Mouse (Mus musculus) MEL (cell line): Measurements from ENCODE around the gene Rab11fip5. TPM values are rescaled to one million over a fixed set of nuclear protein-coding genes. Genes with fewer than 3 reads are reported as not detected.

Experiments
- DNase-seq: peaks from one replicate; pipeline ENCODE4 v3.0.0; 2011; ENCODE audit warnings: low read depth, low spot score
- H3K27ac ChIP-seq: 2 replicates; pipeline ENCODE4 v1.5.1; 2012; ENCODE audit warnings: low read depth, mild to moderate bottlenecking, control low read depth, low read length, moderate library complexity; ENCODE audit not compliant: control insufficient read depth
- H3K27me3 ChIP-seq, 2 experiments: fragments of 150-350 bp in 1 of 2; sonication (generic) in 1 of 2; 2 replicates each; pipeline ENCODE4 v1.6.1; 2012; ENCODE audit warnings: low read length in 2 of 2, mild to moderate bottlenecking in 2 of 2, improper control_type of control experiment in 1 of 2, moderate library complexity in 1 of 2; ENCODE audit not compliant: insufficient read depth in 2 of 2, control insufficient read depth in 1 of 2
- H3K36me3 ChIP-seq, 2 experiments: 2 replicates each; pipeline ENCODE4 v1.6.1; 2012 to 2014; ENCODE audit warnings: low read length in 2 of 2, improper control_type of control experiment in 1 of 2, inconsistent platforms in 1 of 2, mild to moderate bottlenecking in 1 of 2; ENCODE audit not compliant: insufficient read depth in 2 of 2, control insufficient read depth in 1 of 2
- H3K4me1 ChIP-seq, 2 experiments: fragments of 150-350 bp in 1 of 2; sonication (generic) in 1 of 2; 2 replicates each; pipeline ENCODE4 v1.6.1; 2012; ENCODE audit warnings: low read length in 2 of 2, improper control_type of control experiment in 1 of 2, mild to moderate bottlenecking in 1 of 2; ENCODE audit not compliant: insufficient read depth in 2 of 2, control insufficient read depth in 1 of 2
- H3K4me3 ChIP-seq, 2 experiments: fragments of 150-350 bp in 1 of 2; sonication (generic) in 1 of 2; 2 replicates each; pipeline ENCODE4 v1.5.1; 2012; ENCODE audit warnings: low read depth in 2 of 2, low read length in 2 of 2, mild to moderate bottlenecking in 2 of 2, moderate library complexity in 2 of 2, control low read depth in 1 of 2, improper control_type of control experiment in 1 of 2; ENCODE audit not compliant: control insufficient read depth in 1 of 2, insufficient read depth in 1 of 2
- H3K79me2 ChIP-seq: 2 replicates; pipeline ENCODE4 v1.6.1; 2012; ENCODE audit warnings: mild to moderate bottlenecking, low read length, moderate library complexity; ENCODE audit not compliant: control insufficient read depth, poor library complexity, insufficient read depth
- H3K9ac ChIP-seq: 2 replicates; pipeline ENCODE4 v1.6.1; 2012; ENCODE audit warnings: low read depth, mild to moderate bottlenecking, control low read depth, low read length, moderate library complexity; ENCODE audit not compliant: control insufficient read depth, poor library complexity, severe bottlenecking
- H3K9me3 ChIP-seq: fragments of 150-350 bp; sonication (generic); replicated peaks from 2 replicates; pipeline ENCODE4 v1.6.1; 2012; ENCODE audit warnings: mild to moderate bottlenecking, low read length, improper control_type of control experiment, moderate library complexity; ENCODE audit not compliant: insufficient read depth
- CTCF ChIP-seq, 3 experiments: IDR thresholded peaks in 2 of 3; conservative IDR thresholded peaks in 1 of 3; 2 replicates each; pipeline ENCODE4 v1.5.1; 2011 to 2012; ENCODE audit warnings: low read length in 3 of 3, low read depth in 2 of 3, mild to moderate bottlenecking in 2 of 3, improper control_type of control experiment in 1 of 3, inconsistent platforms in 1 of 3, mixed read lengths in 1 of 3, moderate library complexity in 1 of 3; ENCODE audit not compliant: control insufficient read depth in 1 of 3, insufficient read depth in 1 of 3, poor library complexity in 1 of 3, severe bottlenecking in 1 of 3
- EP300 ChIP-seq, 2 experiments: IDR thresholded peaks; 2 replicates each; pipeline ENCODE4 v1.6.1; 2011; ENCODE audit warnings: improper control_type of control experiment in 2 of 2, low read length in 2 of 2, low read depth in 1 of 2, mild to moderate bottlenecking in 1 of 2
- GATA1 ChIP-seq: IDR thresholded peaks from 2 replicates; pipeline ENCODE4 v1.6.1; 2011; ENCODE audit warnings: low read depth, low read length, improper control_type of control experiment
- KAT2A ChIP-seq: conservative IDR thresholded peaks from 2 replicates; pipeline ENCODE4 v1.6.1; 2012; ENCODE audit warnings: low read depth, low read length, improper control_type of control experiment, inconsistent platforms
- MAX ChIP-seq: IDR thresholded peaks from 2 replicates; pipeline ENCODE4 v1.6.1; 2011; ENCODE audit warnings: low read length, improper control_type of control experiment
- NRF1 ChIP-seq: IDR thresholded peaks from 2 replicates; pipeline ENCODE4 v1.6.1; 2014; ENCODE audit warnings: low read depth, mild to moderate bottlenecking, inconsistent platforms, low read length, improper control_type of control experiment, moderate library complexity; ENCODE audit not compliant: poor library complexity, insufficient read depth, severe bottlenecking
- RAD21 ChIP-seq: IDR thresholded peaks from 2 replicates; pipeline ENCODE4 v1.6.1; 2011; ENCODE audit warnings: mild to moderate bottlenecking, low read depth, low read length, improper control_type of control experiment
- SMC3 ChIP-seq: IDR thresholded peaks from 2 replicates; pipeline ENCODE4 v1.6.1; 2011; ENCODE audit warnings: low read depth, low read length, improper control_type of control experiment
- ZC3H11A ChIP-seq: IDR thresholded peaks from 2 replicates; pipeline ENCODE4 v1.6.1; 2012; ENCODE audit warnings: low read depth, mild to moderate bottlenecking, inconsistent platforms, low read length, improper control_type of control experiment
- polyA plus RNA-seq, 2 experiments: library from polyadenylated mRNA; stranded (reverse) in 1 of 2; unstranded in 1 of 2; fragments of >175 nt in 1 of 2; fragments of >200 nt in 1 of 2; gene quantifications; 2 replicates each; pipeline versions ENCODE4 v1.2.1 to v1.2.4; 2012; ENCODE audit warnings: low replicate concordance in 2 of 2, low read depth in 1 of 2; ENCODE audit not compliant: insufficient read length in 2 of 2, insufficient read depth in 1 of 2, missing spikeins in 1 of 2
- total RNA-seq: library from RNA; depleted of rRNA; stranded (reverse); fragments of 300-350 nt; gene quantifications from 2 replicates; pipeline ENCODE4 v1.2.3, GENCODE M21; 2012; rRNA removed

The Rab11fip5 gene
- total and polyA plus RNA-seq, 3 experiments, result 3.3 to 8.5 TPM; not detected in 1

DNA sequence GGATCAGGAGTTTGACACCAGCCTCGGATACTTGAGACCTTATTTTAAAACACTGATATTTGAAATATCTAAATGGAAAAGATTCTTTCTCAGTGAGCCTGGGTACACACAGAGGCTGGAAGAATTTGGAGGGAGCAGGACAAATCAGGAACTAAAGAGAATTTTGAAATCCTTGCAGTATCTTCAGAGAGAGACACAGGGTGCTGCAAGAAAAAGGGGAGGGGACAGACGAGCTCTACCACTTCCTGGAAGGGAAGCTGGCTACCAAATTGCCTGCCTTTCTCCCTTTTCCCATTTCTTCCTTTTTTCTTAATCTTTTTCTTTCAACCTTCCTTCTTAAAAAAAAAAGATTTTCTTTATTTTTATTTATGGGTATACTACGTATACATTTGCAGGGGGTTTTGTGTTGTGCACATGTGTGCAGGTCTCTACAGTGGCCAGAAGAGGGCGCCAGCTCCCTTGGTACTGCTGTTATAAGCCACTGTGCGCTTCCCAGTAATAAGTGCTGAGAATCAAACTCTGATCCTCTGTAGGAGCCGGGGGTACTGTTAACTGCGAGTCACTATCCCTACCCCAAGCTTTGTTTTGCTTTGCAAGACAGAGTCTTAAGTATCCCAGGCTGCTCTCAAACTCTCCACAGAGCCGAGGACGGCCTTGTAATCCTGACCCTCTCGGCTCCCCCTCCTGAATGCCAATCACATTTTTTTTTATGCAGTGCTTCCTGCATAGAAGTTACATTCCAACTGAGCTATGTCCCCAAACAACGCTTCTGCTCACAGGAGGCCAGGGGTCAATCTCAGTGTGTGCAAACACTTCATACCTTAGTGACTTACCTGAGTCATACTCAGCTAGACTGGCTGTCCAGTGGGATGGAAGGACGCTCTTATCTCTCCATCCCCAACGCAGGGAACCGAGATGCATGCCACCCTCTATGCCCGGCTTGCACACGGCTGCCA lies 83.3 kb downstream of the Rab11fip5 start:
- Histone ChIP-seq H3K4me1 (peaks cover 2 to 20% of the 10 kb centered on the region in 2 experiments), H3K79me2 (no peaks in the 10 kb centered on the region), H3K27ac (no peak overlapping the region), H3K9me3 (no peaks in the 10 kb centered on the region), H3K9ac (no peak overlapping the region), H3K36me3 (peaks cover 0 to 14% of the 10 kb centered on the region in 2 experiments; a peak in 2 of 4 replicates), H3K4me3 (no peak overlapping the region), H3K27me3 (no peaks in the 10 kb centered on the region)
- TF ChIP-seq RAD21, result peak; percentile 64
- peak; percentile 58 to 78 (median 67) for TF ChIP-seq CTCF (IDR thresholded peaks at IDR 0.05 in 2 of 3, conservative IDR thresholded peaks at IDR 0.05 in 1 of 3; ENCODE audit: control insufficient read depth in 1 of 3, insufficient read depth in 1 of 3, low read depth in 2 of 3, low read length in 3 of 3, poor library complexity in 1 of 3, severe bottlenecking in 1 of 3)
- 0 out of 2 replicates have a peak, but pooled peaks have one; percentile 47 for TF ChIP-seq ZC3H11A
- TF ChIP-seq EP300 (IDR thresholded peaks at IDR 0.05; ENCODE audit: low read depth in 1 of 2, low read length in 2 of 2), result no peak
- peak; percentile 50 for TF ChIP-seq SMC3
- peak; percentile 39 for DNase-seq

DNA sequence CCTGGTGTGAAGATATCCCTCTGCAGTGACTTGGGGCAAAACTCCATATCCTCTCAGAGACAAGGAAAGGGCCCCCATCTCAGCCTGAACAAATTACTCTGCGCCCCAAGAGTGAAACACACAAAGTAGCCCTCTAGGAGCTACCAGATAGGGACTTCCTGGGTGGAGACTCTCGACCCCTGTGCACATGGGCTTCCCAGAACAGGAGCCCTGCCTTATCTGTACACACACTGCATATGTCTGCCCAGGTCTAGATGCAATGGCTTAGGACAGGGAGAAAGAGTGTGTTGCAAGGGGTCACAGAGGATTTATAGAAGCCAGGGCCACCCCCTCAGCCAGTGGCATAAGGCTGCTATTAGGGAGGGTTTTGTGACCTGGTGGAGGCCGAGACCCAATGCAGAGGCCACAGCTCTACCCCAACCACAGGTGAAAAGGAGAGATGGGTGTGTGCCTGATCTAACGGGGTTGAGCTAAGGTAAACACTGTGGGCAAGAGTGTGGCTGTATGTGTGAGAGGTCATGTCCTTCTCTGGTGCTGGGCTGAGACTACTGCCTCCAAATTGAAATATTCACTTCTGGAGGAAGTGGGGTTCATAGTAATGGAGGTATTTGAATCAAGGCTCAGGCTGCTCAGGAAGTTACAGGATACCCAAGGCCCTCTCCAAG lies 86.1 kb downstream of the Rab11fip5 start:
- H3K27me3 ChIP-seq, result no peaks in the 10 kb centered on the region
- peak; percentile 50 for DNase-seq
- TF ChIP-seq KAT2A (no peak), GATA1 (peak; percentile 45; the same call in 1 of the 2 replicates)
- TF ChIP-seq, all 39 proteins: peak for 1
- Histone ChIP-seq H3K9ac (peak overlapping the region; percentile 38; the same call in 1 of the 2 replicates), H3K9me3 (no peaks in the 10 kb centered on the region), H3K4me1 (peaks cover 2 to 10% of the 10 kb centered on the region in 2 experiments), H3K4me3 (no peak overlapping the region), H3K27ac (peak overlapping the region; percentile 24; the same call in 1 of the 2 replicates), H3K79me2 (no peaks in the 10 kb centered on the region), H3K36me3 (peaks cover 0 to 3% of the 10 kb centered on the region in 2 experiments; a peak in 1 of 4 replicates)

DNA sequence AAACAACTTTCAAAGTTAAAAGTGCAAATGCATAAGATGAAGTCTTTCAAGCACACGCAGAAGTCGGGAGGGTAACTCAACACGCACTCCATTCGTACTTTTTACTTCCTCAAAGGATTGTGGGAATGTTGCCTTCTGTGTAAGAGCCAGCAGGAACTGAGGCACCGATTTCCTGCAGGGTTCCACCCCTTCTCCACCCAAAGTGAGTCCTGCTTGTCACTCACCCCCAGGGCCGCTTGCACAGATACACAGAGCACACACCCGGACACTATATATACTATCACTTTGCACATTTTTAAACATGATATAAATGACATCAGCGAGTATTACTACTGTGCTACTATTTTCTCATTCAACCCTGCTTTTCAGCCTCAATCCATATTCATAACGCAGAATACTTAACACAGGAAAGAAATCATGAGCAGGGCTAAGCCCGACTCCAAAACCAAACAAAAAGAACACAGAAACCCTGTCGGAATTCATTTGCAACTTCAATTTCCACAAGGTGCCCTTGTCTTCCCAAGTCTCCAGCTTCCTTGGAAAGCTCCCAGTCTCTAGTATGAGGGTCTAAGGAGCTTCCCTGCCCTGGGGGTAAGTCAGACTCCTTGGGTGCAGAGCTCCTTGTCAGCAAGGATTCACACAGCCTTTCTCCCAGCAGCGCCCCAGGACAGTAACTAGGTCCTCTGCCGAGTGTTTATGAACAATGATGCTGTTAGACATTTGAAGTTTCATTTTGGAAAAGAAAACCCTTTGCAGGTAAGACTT lies 88.0 kb downstream of the Rab11fip5 start:
- peaks cover 2 to 10% of the 10 kb centered on the region in 2 experiments for H3K4me1 ChIP-seq

More for the DNA sequence above, 88.0 kb downstream of the Rab11fip5 start:
- peaks cover 0 to 3% of the 10 kb centered on the region in 2 experiments; a peak in 1 of 4 replicates for H3K36me3 ChIP-seq
- no peaks in the 10 kb centered on the region for H3K27me3 ChIP-seq
- no peak for TF ChIP-seq NRF1
- TF ChIP-seq MAX, result no peak
- DNase-seq, result no peak
- no peaks in the 10 kb centered on the region for H3K9me3 ChIP-seq
- no peak overlapping the region for H3K27ac ChIP-seq
- H3K4me3 ChIP-seq, result no peak overlapping the region
- H3K9ac ChIP-seq, result no peak overlapping the region
- no peaks in the 10 kb centered on the region for H3K79me2 ChIP-seq

Other genes starting within 250 kb of the Rab11fip5 start
- gene Spr, start 236.9 kb downstream of the Rab11fip5 start, total RNA-seq, result 87.4 and 102 TPM in 2 replicates
- 100 to 1,000 TPM in 1 of 2 experiments, not detected in 1; 103 TPM for gene Spr, start 236.9 kb downstream of the Rab11fip5 start, polyA plus RNA-seq
- not detected in 2 replicates for gene Emx1, start 187.2 kb downstream of the Rab11fip5 start, total RNA-seq
- gene Emx1, start 187.2 kb downstream of the Rab11fip5 start, polyA plus RNA-seq, result not detected
- 1.8 and 2.0 TPM in 2 replicates for gene Sfxn5, start 41.2 kb downstream of the Rab11fip5 start, total RNA-seq
- gene Sfxn5, start 41.2 kb downstream of the Rab11fip5 start, polyA plus RNA-seq, result 1 to 10 TPM in 1 of 2 experiments, not detected in 1; 3.0 TPM
- gene Noto, start 49.3 kb upstream of the Rab11fip5 start, total RNA-seq, result not detected in 2 replicates
- not detected for gene Noto, start 49.3 kb upstream of the Rab11fip5 start, polyA plus RNA-seq
- 82.5 and 102 TPM in 2 replicates for gene Smyd5, start 57.4 kb upstream of the Rab11fip5 start, total RNA-seq
- gene Smyd5, start 57.4 kb upstream of the Rab11fip5 start, polyA plus RNA-seq, result 100 to 1,000 TPM in 1 of 2 experiments, not detected in 1; 113 TPM
- 660 and 731 TPM in 2 replicates for gene Cct7, start 76.9 kb upstream of the Rab11fip5 start, total RNA-seq
- gene Cct7, start 76.9 kb upstream of the Rab11fip5 start, polyA plus RNA-seq, result 100 to 1,000 TPM; 222 to 660 TPM
- 29.3 and 33.6 TPM in 2 replicates for gene Pradc1, start 77.3 kb upstream of the Rab11fip5 start, total RNA-seq
- gene Pradc1, start 77.3 kb upstream of the Rab11fip5 start, polyA plus RNA-seq, result 10 to 100 TPM in 1 of 2 experiments, not detected in 1; 47.9 TPM
- gene Fbxo41, start 128.4 kb upstream of the Rab11fip5 start, total RNA-seq, result 0.04 TPM in 1 of 2 replicates, not detected in the other
- under 1 TPM in 1 of 2 experiments, not detected in 1; 0.01 TPM for gene Fbxo41, start 128.4 kb upstream of the Rab11fip5 start, polyA plus RNA-seq
- gene Egr4, start 139.0 kb upstream of the Rab11fip5 start, total RNA-seq, result not detected in 2 replicates
- not detected for gene Egr4, start 139.0 kb upstream of the Rab11fip5 start, polyA plus RNA-seq
- 8.8 and 9.0 TPM in 2 replicates for gene Alms1, start 212.9 kb upstream of the Rab11fip5 start, total RNA-seq
- gene Alms1, start 212.9 kb upstream of the Rab11fip5 start, polyA plus RNA-seq, result 10 to 100 TPM in 1 of 2 experiments, 1 to 10 TPM in 1; 7.5 to 47.3 TPM